Mouse (Mus musculus) heart, adult 2 months (tissue): ENCODE data around the gene Tie1.

ENCODE experiments used
- CTCF ChIP-seq: fragments of 200-600 bp; IDR thresholded peaks from 2 replicates; pipeline ENCODE4 v1.8.1; 2022; ENCODE audit warnings: antibody characterized with exemption, mild to moderate bottlenecking, moderate library complexity
- EP300 ChIP-seq: fragments of 200-500 bp; IDR thresholded peaks from 2 replicates; pipeline ENCODE4 v1.6.1; 2011; ENCODE audit warnings: low read depth, low read length, control low read depth; ENCODE audit not compliant: insufficient read depth
- POLR2A ChIP-seq: fragments of 200-500 bp; IDR thresholded peaks from 2 replicates; pipeline ENCODE4 v1.6.1; 2011; ENCODE audit warnings: mild to moderate bottlenecking, low read depth, low read length, control low read depth; ENCODE audit not compliant: insufficient read depth

- TF ChIP-seq CTCF (no peak), POLR2A (no peak), EP300 (no peak)
Measured at GRCm38 (mm10) chr4:118533605-118534004, 43.7 kb upstream of the Tie1 start.
